Mouse (Mus musculus) adrenal gland, postnatal 14 days (tissue): ENCODE results near the gene Ggt1. TPM values are rescaled to one million over a fixed set of nuclear protein-coding genes. Genes with fewer than 3 reads are reported as not detected.

ENCODE experiments used
- DNase-seq: peaks from one replicate; pipeline ENCODE4 v3.0.0; 2021; ENCODE audit warnings: mixed read lengths
- total RNA-seq: library from RNA; stranded (reverse); gene quantifications from 2 replicates; pipeline ENCODE4 v1.2.3, GENCODE M21; 2021

The Ggt1 gene
- total RNA-seq, 1 experiment from 2014 or later: not detected

- DNase-seq: peak; percentile 5
Measured at GRCm38 (mm10) chr10:75633048-75633447, 71.6 kb downstream of the Ggt1 start.

- peak; percentile 4 for DNase-seq
Measured at GRCm38 (mm10) chr10:75633576-75634139, 72.3 kb downstream of the Ggt1 start.

DNA sequence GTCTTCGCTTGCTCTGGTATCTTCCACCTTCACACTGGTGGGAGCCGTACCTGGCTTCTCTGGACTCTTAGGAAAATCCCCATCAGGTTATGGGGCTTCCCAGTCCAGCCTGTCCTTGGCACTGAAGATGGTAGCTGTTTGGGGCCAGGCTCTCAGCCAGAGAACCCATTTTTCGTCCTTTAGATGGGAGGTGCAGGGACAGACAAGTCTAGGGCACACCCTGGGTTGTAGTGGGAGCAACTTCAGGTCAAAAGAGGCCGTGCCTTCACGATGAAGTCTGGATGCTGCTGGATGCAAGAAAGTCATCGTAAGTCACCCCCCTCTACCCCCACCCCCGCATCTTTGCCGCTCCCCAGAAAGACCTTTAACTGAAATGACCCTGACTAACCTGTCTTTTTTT is 73.2 kb downstream of the Ggt1 start:
- no peak for DNase-seq

DNA sequence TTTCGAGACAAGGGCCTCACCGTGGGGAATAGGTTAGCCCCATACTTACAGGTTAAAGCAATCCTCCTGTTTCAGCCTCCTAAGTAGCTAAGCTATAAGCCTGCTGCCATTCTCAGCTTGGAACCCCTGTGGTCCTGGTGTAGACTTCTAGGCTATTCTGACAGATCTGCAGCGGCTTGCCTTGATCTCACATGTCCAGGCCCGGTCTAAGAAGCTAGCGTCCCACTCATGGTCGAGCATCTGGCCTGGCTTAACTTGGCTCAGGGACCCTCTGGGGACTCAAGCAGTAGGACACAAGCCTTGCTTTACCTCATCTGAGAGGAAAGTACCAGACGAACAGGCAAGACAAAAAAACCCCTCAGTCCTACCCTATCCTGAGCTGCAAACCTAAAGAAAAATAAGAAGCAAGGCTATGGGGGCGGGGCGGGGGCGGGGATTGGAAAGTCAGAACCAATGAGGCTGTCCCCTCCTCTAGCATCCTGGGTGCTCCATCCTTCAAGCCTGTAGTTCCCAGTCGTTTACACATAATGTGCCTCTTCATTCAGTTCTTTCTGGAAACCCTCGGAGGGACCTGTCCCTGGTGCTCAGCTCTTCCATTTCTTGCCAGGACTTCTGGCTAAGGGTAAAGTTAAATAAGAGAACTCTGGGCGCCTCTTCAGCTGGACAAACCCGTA is 73.8 kb downstream of the Ggt1 start:
- peak; percentile 3 for DNase-seq

- peak; percentile 81 for DNase-seq
Measured at GRCm38 (mm10) chr10:75635693-75636055, 74.3 kb downstream of the Ggt1 start.

Other genes with a start within 250 kb of the Ggt1 start
- gene Adora2a, start 244.7 kb upstream of the Ggt1 start, total RNA-seq: 6.9 and 10.6 TPM in 2 replicates
- gene Upb1, start 160.5 kb upstream of the Ggt1 start, total RNA-seq: 2.4 and 24.2 TPM in 2 replicates
- 87.9 and 88.0 TPM in 2 replicates for gene Snrpd3, start 44.1 kb upstream of the Ggt1 start, total RNA-seq
- 41.0 and 61.5 TPM in 2 replicates for gene Gucd1, start 43.6 kb upstream of the Ggt1 start, total RNA-seq
- gene Lrrc75b, start 1.3 kb upstream of the Ggt1 start, total RNA-seq: 0.70 and 1.1 TPM in 2 replicates
- 6.2 and 8.0 TPM in 2 replicates for gene Ggt5, start 27.7 kb downstream of the Ggt1 start, total RNA-seq
- 6.0 and 12.2 TPM in 2 replicates for gene Susd2, start 82.4 kb downstream of the Ggt1 start, total RNA-seq
- gene Cabin1, start 202.7 kb downstream of the Ggt1 start, total RNA-seq: 34.2 and 36.2 TPM in 2 replicates
- gene Ddt, start 211.8 kb downstream of the Ggt1 start, total RNA-seq: 210 and 231 TPM in 2 replicates
- not detected in 2 replicates for gene Gm20441, start 219.3 kb downstream of the Ggt1 start, total RNA-seq
- gene Gstt3, start 219.8 kb downstream of the Ggt1 start, total RNA-seq: 20.2 and 21.2 TPM in 2 replicates
- gene Gstt1, start 237.0 kb downstream of the Ggt1 start, total RNA-seq: 69.1 and 93.9 TPM in 2 replicates